Mouse (Mus musculus): ENCODE measurements around the gene Fcrl1.

Fcrl1 gene

GRCm38 (mm10) chr3:87411150-87411549 lies 35.0 kb downstream of the Fcrl1 start:
- DNase-seq: peak; percentile 69

DNA sequence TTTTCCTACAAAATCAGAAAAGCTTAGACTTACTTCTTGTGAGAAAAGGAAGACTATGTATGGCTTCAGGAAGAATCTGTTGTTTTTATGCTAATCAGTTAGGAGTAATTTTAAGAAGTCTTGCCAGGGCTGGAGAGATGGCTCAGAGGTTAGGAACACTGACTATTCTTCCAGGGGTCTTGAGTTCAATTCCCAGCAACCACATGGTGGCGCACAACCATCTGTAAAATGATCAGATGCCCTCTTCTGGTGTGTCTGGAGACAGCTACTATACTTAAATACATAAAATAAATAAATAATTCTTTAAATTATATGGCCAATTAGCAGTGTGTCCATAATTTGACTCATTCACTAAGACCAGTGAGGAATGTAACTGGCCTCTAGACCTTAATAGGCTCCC lies 44.5 kb downstream of the Fcrl1 start:
- no peak for DNase-seq

GRCm38 (mm10) chr3:87422386-87422910 lies 46.3 kb downstream of the Fcrl1 start:
- DNase-seq: no peak

GRCm38 (mm10) chr3:87435479-87435878 lies 59.3 kb downstream of the Fcrl1 start, which contains the start of gene Fcrl5:
Gene Fcrl5 (plus strand): TSS chr3:87435773.
- DNase-seq: no peak

DNA sequence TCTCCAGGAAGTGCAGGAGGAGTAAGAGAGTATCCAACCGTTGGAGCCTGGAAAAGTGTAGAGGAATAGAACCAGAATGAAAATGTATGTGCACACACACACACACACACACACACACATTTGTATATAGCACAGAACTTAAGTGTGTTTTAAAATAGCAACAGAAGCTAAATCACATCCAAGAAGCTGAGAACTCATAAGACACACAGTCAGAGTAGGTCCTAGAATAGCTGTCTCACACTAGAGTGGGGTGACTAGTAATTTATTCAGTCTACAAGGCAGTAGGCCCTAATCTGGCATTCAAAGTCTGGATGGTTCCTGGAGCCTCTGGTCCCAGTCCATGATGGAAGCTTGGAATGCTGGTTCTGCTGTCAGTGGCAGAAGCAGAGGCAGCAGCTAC lies 64.4 kb downstream of the Fcrl1 start:
- DNase-seq: no peak

GRCm38 (mm10) chr3:87443968-87444367 lies 67.8 kb downstream of the Fcrl1 start:
- DNase-seq: no peak
